Mouse (Mus musculus) stomach, postnatal 0 days (tissue): ENCODE data around the gene Pola2. TPM values are rescaled to one million over a fixed set of nuclear protein-coding genes. Genes with fewer than 3 reads are reported as not detected.
A peak's percentile ranks its signal among the peaks of the same experiment; 100 is the strongest.

ENCODE experiments used
- ATAC-seq: fragments of 200-750 bp; cut with Nextera tagmentation; 2 replicates; pipeline ENCODE4 v1.8.0; 2017; ENCODE audit not compliant: low FRiP score, low TSS enrichment
- DNase-seq: peaks from one replicate; pipeline ENCODE4 v3.0.0-alpha.2; 2016; ENCODE audit warnings: low spot score
- H3K27ac ChIP-seq: fragments of 300-500 bp; sonication (generic); replicated peaks from 2 replicates; pipeline ENCODE4 v1.5.1; 2014; ENCODE audit warnings: mild to moderate bottlenecking, control low read depth
- H3K27me3 ChIP-seq: fragments of 300-500 bp; sonication (generic); 2 replicates; pipeline ENCODE4 v1.6.1; 2014; ENCODE audit warnings: low read length; ENCODE audit not compliant: control insufficient read depth, insufficient read depth
- H3K36me3 ChIP-seq: fragments of 300-500 bp; sonication (generic); 2 replicates; pipeline ENCODE4 v1.6.1; 2014; ENCODE audit warnings: low read length, mixed read lengths; ENCODE audit not compliant: control insufficient read depth, insufficient read depth
- H3K4me1 ChIP-seq: fragments of 300-500 bp; sonication (generic); replicated peaks from 2 replicates; pipeline ENCODE4 v1.6.1; 2014; ENCODE audit warnings: antibody characterized with exemption; ENCODE audit not compliant: control insufficient read depth, insufficient read depth
- H3K4me2 ChIP-seq: fragments of 300-500 bp; sonication (generic); replicated peaks from 2 replicates; pipeline ENCODE4 v1.6.1; 2014; ENCODE audit warnings: low read depth, mild to moderate bottlenecking, control low read depth, moderate library complexity
- H3K4me3 ChIP-seq: fragments of 300-500 bp; sonication (generic); 2 replicates; pipeline ENCODE4 v1.5.1; 2014; ENCODE audit warnings: low read depth, low read length, control low read depth
- H3K9ac ChIP-seq: fragments of 300-500 bp; sonication (generic); 2 replicates; pipeline ENCODE4 v1.6.1; 2014; ENCODE audit warnings: mild to moderate bottlenecking, low read length, control low read depth, mixed read lengths
- H3K9me3 ChIP-seq: fragments of 300-500 bp; sonication (generic); 2 replicates; pipeline ENCODE4 v1.6.1; 2016; ENCODE audit warnings: low read length; ENCODE audit not compliant: control insufficient read depth
- CTCF ChIP-seq: IDR thresholded peaks from 2 replicates; pipeline ENCODE4 v1.5.1; 2016; ENCODE audit warnings: antibody characterized with exemption, low read depth, mild to moderate bottlenecking, moderate library complexity
- EP300 ChIP-seq: optimal IDR thresholded peaks from 2 replicates; pipeline ENCODE3; 2016; ENCODE audit warnings: antibody characterized with exemption
- WGBS: fragments of 180-500 bp; shearing (Covaris S2); extraction: QIAGEN DNeasy Blood & Tissue Kit; methylation state at CpG from one replicate; pipeline ENCODE4 v1.1.7; 2014; 5-methylcytosine and 5-hydroxymethylcytosine counted together
- polyA plus RNA-seq: library from polyadenylated mRNA; unstranded; fragments of >200 nt; fragmentation: Nextera tagmentation; extraction: Ambion mirVana; gene quantifications from 2 replicates; pipeline ENCODE4 v1.2.1, GENCODE M21; 2015

The Pola2 gene
- polyA plus RNA-seq, 1 experiment from 2014 or later, result 21.2 TPM

DNA sequence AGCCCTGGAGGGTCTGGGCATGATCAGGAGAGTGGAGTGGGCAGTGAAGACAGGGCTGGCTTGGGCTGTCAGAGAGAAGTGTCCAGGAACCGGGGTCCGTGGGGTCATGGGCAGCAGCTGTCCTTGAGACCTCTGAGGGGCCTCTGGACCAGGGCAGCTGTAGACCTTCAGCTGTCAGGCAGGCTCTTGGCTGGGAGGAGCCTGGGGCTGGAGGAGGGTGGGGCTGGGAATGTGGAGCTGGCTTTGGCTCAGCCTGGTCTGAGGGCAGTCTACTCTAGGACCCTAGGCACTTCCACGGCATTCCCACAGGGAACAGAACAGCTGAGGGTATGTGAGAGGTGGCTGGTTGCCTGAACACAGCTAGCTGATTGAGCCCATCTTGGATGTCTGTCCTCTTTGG is 28.7 kb downstream of the Pola2 start:
- 0 out of 2 replicates have a peak overlapping the region, but pooled peaks have one; percentile 2 for H3K4me2 ChIP-seq
- TF ChIP-seq EP300, result no peak
- TF ChIP-seq CTCF, result no peak
- peak; percentile 82 for ATAC-seq
- H3K4me3 ChIP-seq, result no peak overlapping the region
- H3K4me1 ChIP-seq, result peaks cover 19% of the 10 kb centered on the region
- no peaks in the 10 kb centered on the region for H3K27me3 ChIP-seq
- H3K9me3 ChIP-seq, result no peaks in the 10 kb centered on the region
- no peaks in the 10 kb centered on the region for H3K36me3 ChIP-seq
- DNase-seq, result peak; percentile 68
- WGBS, result 24% methylated on average over 3 of the region's 3 CpGs
- H3K27ac ChIP-seq, result peak overlapping the region; percentile 82
- H3K9ac ChIP-seq, result 0 out of 2 replicates have a peak overlapping the region, but pooled peaks have one; percentile 8

DNA sequence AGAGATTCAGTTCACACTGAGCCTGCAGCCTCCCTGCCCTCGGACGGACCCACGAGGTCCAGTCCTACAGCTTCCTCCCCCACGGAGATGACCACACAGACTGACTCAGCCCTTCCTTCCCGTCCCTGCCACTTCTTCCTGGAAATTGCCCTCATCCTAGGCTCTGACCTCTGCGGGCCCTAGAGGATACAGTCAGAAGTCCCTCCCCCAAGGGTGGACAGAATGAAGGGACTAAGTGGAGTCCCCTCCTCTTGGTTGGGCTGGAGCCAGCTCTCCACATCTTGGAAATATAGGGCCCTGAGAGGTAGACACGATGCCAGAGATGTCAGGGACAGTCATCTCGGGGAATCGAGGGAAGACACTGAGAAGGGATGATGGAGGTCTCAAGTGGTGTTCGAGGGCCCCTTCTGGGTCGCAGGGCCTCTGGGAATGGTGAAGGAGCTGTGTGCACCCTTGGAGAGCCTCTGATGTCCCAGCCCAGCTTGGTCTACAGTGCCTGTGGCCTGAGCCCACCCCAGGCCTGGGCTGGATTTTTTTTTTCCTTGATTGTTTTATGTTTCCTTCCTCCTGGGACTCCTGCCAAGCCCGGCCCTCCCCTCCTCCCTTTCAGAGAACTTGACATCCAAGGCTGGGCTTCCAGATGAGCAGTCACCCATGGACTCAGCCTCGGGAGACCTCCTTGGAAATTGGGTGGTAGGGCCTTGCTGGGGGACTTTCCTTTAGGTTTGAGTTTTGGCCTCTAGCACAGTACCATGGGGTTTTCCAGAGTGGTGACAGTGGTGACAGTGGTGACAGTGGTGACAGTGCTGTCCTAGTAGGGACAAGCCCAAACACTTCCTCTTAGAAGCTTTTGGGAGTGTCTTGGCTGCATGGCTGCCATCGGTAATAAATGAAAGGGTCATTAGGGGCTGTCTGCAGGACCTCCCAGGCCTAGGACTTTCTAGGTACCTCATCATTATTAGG is 34.1 kb downstream of the Pola2 start:
- TF ChIP-seq CTCF (no peak), EP300 (no peak)
- peak; percentile 67 for DNase-seq
- peak; percentile 25; the same call in 1 of the 2 replicates for ATAC-seq
- Histone ChIP-seq H3K36me3 (no peaks in the 10 kb centered on the region), H3K9ac (no peak overlapping the region), H3K27ac (peak overlapping the region; percentile 56), H3K27me3 (no peaks in the 10 kb centered on the region), H3K4me1 (peaks cover 5% of the 10 kb centered on the region), H3K4me2 (no peak overlapping the region), H3K4me3 (no peak overlapping the region), H3K9me3 (no peaks in the 10 kb centered on the region)
- WGBS, result 48% methylated on average over 14 of the region's 14 CpGs

DNA sequence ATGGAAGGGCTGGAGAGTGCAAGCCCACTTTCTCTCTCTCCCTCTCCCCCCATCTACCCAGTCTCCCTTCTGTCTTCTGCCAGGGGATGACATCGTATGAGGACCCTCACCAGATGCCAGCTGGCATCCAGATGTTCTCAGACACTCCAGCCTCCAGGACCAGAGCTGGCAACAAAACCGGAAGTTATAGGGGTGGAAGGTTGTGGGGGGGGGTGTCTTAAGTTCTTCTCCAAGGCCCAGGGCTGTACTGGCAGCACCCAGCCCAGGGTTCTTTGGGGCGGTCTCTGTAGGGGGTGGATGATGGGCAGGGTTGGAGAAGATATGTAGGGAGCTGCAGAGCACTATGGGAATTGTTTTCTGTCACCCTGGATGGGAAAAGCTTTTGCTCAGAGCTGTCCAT is 35.5 kb downstream of the Pola2 start:
- no peak for TF ChIP-seq EP300
- TF ChIP-seq CTCF, result no peak
- H3K27me3 ChIP-seq, result no peaks in the 10 kb centered on the region
- H3K4me2 ChIP-seq, result no peak overlapping the region
- H3K9ac ChIP-seq, result no peak overlapping the region
- 53% methylated on average over 3 of the region's 3 CpGs for WGBS
- H3K36me3 ChIP-seq, result no peaks in the 10 kb centered on the region
- no peaks in the 10 kb centered on the region for H3K9me3 ChIP-seq
- H3K27ac ChIP-seq, result no peak overlapping the region
- H3K4me1 ChIP-seq, result peaks cover 5% of the 10 kb centered on the region
- DNase-seq (no peak), ATAC-seq (no peak)
- no peak overlapping the region for H3K4me3 ChIP-seq

DNA sequence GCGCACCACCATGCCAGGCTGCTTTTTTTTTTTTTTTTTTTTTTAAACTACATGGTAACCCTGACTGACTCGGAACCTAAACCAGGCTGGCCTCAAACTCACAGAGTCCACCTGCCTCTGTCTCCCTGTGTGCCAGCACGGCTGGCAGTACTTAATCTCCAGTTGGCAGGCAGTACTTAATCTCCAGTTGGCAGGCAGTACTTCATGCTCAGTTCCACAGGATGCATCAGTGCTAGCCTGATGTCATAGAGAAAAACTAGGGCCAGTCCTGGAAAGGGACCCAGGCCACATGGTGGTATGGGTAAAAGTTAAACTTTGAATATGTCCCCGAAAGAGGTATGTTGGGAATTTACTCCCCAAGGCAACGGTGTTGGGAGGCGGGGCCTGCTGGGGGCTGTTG is 35.9 kb downstream of the Pola2 start:
- Histone ChIP-seq H3K9me3 (no peaks in the 10 kb centered on the region), H3K9ac (no peak overlapping the region), H3K4me1 (peaks cover 5% of the 10 kb centered on the region), H3K4me3 (no peak overlapping the region), H3K27ac (no peak overlapping the region), H3K36me3 (no peaks in the 10 kb centered on the region), H3K27me3 (no peaks in the 10 kb centered on the region), H3K4me2 (no peak overlapping the region)
- DNase-seq (no peak), ATAC-seq (no peak)
- no peak for TF ChIP-seq CTCF
- no peak for TF ChIP-seq EP300
- WGBS, result 65% methylated on average over 6 of the region's 6 CpGs

- DNase-seq, result no peak
- no peak for TF ChIP-seq CTCF
- no peak for TF ChIP-seq EP300
- no peak overlapping the region for H3K9ac ChIP-seq
- ATAC-seq, result no peak
- H3K4me3 ChIP-seq, result no peak overlapping the region
- H3K36me3 ChIP-seq, result no peaks in the 10 kb centered on the region
- H3K9me3 ChIP-seq, result no peaks in the 10 kb centered on the region
- H3K27me3 ChIP-seq, result no peaks in the 10 kb centered on the region
- no peak overlapping the region for H3K27ac ChIP-seq
- peaks cover 5% of the 10 kb centered on the region for H3K4me1 ChIP-seq
- WGBS, result 77% methylated on average over 8 of the region's 8 CpGs
- H3K4me2 ChIP-seq, result no peak overlapping the region
Observed at GRCm38 (mm10) chr19:5927532-5927931, 36.5 kb downstream of the Pola2 start.

GRCm38 (mm10) chr19:5927026-5927425 is 37.0 kb downstream of the Pola2 start:
- H3K4me1 ChIP-seq, result peaks cover 5% of the 10 kb centered on the region

More at GRCm38 (mm10) chr19:5927026-5927425, 37.0 kb downstream of the Pola2 start:
- no peaks in the 10 kb centered on the region for H3K27me3 ChIP-seq
- H3K36me3 ChIP-seq, result no peaks in the 10 kb centered on the region
- no peaks in the 10 kb centered on the region for H3K9me3 ChIP-seq
- no peak overlapping the region for H3K9ac ChIP-seq
- 82% methylated on average over 11 of the region's 11 CpGs for WGBS
- H3K27ac ChIP-seq, result no peak overlapping the region
- TF ChIP-seq CTCF, result no peak
- TF ChIP-seq EP300, result no peak
- no peak for DNase-seq
- H3K4me2 ChIP-seq, result no peak overlapping the region
- no peak for ATAC-seq
- no peak overlapping the region for H3K4me3 ChIP-seq
